Mouse (Mus musculus): ENCODE data around the gene Cryba2. TPM values are rescaled to one million over a fixed set of nuclear protein-coding genes. Genes with fewer than 3 reads are reported as not detected.

Gene Cryba2
- polyA plus RNA-seq, 1 experiment from 2014 or later: 1.6 TPM

DNA sequence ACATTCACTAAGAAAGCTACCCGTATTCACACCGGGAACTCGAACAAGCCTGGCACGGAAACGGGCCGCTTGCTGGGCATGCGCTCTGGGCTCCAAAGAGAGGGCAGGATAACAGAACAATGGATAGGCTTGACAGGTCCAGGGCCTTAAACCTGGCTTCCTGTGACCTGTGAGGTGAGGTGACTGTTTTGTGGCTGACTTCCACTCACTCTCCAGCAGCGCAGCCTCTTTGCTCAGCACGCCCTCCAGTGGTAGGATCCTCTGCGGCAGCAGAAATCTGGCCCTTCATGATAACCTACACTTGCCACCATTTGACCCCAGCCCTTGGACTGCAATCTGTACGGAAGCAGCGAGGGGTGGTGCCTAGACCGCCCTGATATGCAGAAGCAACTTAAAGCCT, 22.8 kb upstream of the Cryba2 start:
- 22% methylated on average over 13 of the region's 13 CpGs for WGBS
- no peak for ATAC-seq (ENCODE audit: low FRiP score)
- Histone ChIP-seq H3K36me3 (ENCODE audit: control insufficient read depth, insufficient read depth, low read length) (no peaks in the 10 kb centered on the region), H3K27ac (ENCODE audit: low read depth, low read length) (no peak overlapping the region), H3K4me3 (ENCODE audit: low read depth, low read length) (no peak overlapping the region), H3K4me1 (replicated peaks; ENCODE audit: control insufficient read depth, insufficient read depth, low read length) (no peaks in the 10 kb centered on the region), H3K27me3 (ENCODE audit: control insufficient read depth, insufficient read depth, low read length) (no peaks in the 10 kb centered on the region; the same call in 1 of the 2 replicates), H3K9me3 (ENCODE audit: control insufficient read depth, low read length) (no peaks in the 10 kb centered on the region), H3K4me2 (replicated peaks; ENCODE audit: low read depth, low read length) (no peak overlapping the region), H3K9ac (ENCODE audit: low read depth, low read length) (no peak overlapping the region)
- DNase-seq (ENCODE audit: low spot score): peak; percentile 43

- no peaks in the 10 kb centered on the region for H3K36me3 ChIP-seq (ENCODE audit: control insufficient read depth, insufficient read depth, low read length)
- no peak overlapping the region for H3K9ac ChIP-seq (ENCODE audit: low read depth, low read length)
- H3K4me1 ChIP-seq (replicated peaks; ENCODE audit: control insufficient read depth, insufficient read depth, low read length): no peaks in the 10 kb centered on the region; the same call in 1 of the 2 replicates
- ATAC-seq (ENCODE audit: low FRiP score) (no peak), DNase-seq (ENCODE audit: low spot score) (no peak)
- no peak overlapping the region for H3K27ac ChIP-seq (ENCODE audit: low read depth, low read length)
- no peak overlapping the region for H3K4me2 ChIP-seq (replicated peaks; ENCODE audit: low read depth, low read length)
- WGBS: 22% methylated on average over 6 of the region's 6 CpGs
- H3K4me3 ChIP-seq (ENCODE audit: low read depth, low read length): no peak overlapping the region
- no peaks in the 10 kb centered on the region for H3K9me3 ChIP-seq (ENCODE audit: control insufficient read depth, low read length)
- peaks cover 55% of the 10 kb centered on the region for H3K27me3 ChIP-seq (ENCODE audit: control insufficient read depth, insufficient read depth, low read length)
These were observed 9.2 kb upstream of the Cryba2 start for GRCm38 (mm10) chr1:74902191-74902590.

DNA sequence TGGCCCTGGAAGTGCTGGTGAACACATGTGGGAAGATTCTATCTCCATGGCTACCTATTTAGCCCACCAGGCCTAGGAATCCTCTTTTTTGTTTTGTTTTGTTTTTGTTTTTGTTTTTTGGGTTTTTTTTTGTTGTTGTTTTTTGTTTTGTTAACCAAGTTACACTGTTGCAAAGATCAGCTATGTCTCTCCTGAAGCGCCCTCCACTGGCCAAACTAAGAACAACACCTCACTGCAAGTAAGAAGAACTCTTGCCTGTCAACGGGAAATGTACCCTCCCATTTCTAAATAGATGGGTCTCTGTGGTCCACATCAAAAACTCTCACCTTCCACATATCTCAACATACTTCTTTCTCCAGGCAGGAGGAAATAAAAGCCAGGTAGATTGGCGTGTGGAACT, 8.7 kb upstream of the Cryba2 start:
- 3% methylated on average over 3 of the region's 3 CpGs for WGBS
- no peak for ATAC-seq (ENCODE audit: low FRiP score)
- peaks cover 60% of the 10 kb centered on the region for H3K27me3 ChIP-seq (ENCODE audit: control insufficient read depth, insufficient read depth, low read length)

GRCm38 (mm10) chr1:74900341-74901285, 7.7 kb upstream of the Cryba2 start:
- peak; percentile 56 for DNase-seq (ENCODE audit: low spot score)
- no peaks in the 10 kb centered on the region for H3K9me3 ChIP-seq (ENCODE audit: control insufficient read depth, low read length)
- no peak overlapping the region for H3K27ac ChIP-seq (ENCODE audit: low read depth, low read length)
- H3K9ac ChIP-seq (ENCODE audit: low read depth, low read length): 0 out of 2 replicates have a peak overlapping the region, but pooled peaks have one; percentile 19
- 0 out of 2 replicates have a peak, but pooled peaks have one; percentile 33 for ATAC-seq (ENCODE audit: low FRiP score)
- no peaks in the 10 kb centered on the region; the same call in 1 of the 2 replicates for H3K4me1 ChIP-seq (replicated peaks; ENCODE audit: control insufficient read depth, insufficient read depth, low read length)
- H3K27me3 ChIP-seq (ENCODE audit: control insufficient read depth, insufficient read depth, low read length): peaks cover 68% of the 10 kb centered on the region
- peak overlapping the region; percentile 33 for H3K4me3 ChIP-seq (ENCODE audit: low read depth, low read length)
- H3K4me2 ChIP-seq (replicated peaks; ENCODE audit: low read depth, low read length): peak overlapping the region; percentile 54
- 1% methylated on average over 63 of the region's 66 CpGs for WGBS
- H3K36me3 ChIP-seq (ENCODE audit: control insufficient read depth, insufficient read depth, low read length): no peaks in the 10 kb centered on the region

More for the DNA sequence above, 8.7 kb upstream of the Cryba2 start:
- H3K27ac ChIP-seq (ENCODE audit: low read depth, low read length): no peak overlapping the region
- H3K36me3 ChIP-seq (ENCODE audit: control insufficient read depth, insufficient read depth, low read length): no peaks in the 10 kb centered on the region
- no peak overlapping the region for H3K4me3 ChIP-seq (ENCODE audit: low read depth, low read length)
- H3K9me3 ChIP-seq (ENCODE audit: control insufficient read depth, low read length): no peaks in the 10 kb centered on the region
- no peak overlapping the region for H3K9ac ChIP-seq (ENCODE audit: low read depth, low read length)
- H3K4me2 ChIP-seq (replicated peaks; ENCODE audit: low read depth, low read length): no peak overlapping the region
- H3K4me1 ChIP-seq (replicated peaks; ENCODE audit: control insufficient read depth, insufficient read depth, low read length): no peaks in the 10 kb centered on the region; the same call in 1 of the 2 replicates
- peak; percentile 77 for DNase-seq (ENCODE audit: low spot score)

- Histone ChIP-seq H3K9me3 (ENCODE audit: control insufficient read depth, low read length) (no peaks in the 10 kb centered on the region), H3K4me1 (replicated peaks; ENCODE audit: control insufficient read depth, insufficient read depth, low read length) (no peaks in the 10 kb centered on the region; the same call in 1 of the 2 replicates), H3K27me3 (ENCODE audit: control insufficient read depth, insufficient read depth, low read length) (peaks cover 81% of the 10 kb centered on the region), H3K9ac (ENCODE audit: low read depth, low read length) (no peak overlapping the region), H3K36me3 (ENCODE audit: control insufficient read depth, insufficient read depth, low read length) (no peaks in the 10 kb centered on the region), H3K4me2 (replicated peaks; ENCODE audit: low read depth, low read length) (no peak overlapping the region), H3K4me3 (ENCODE audit: low read depth, low read length) (no peak overlapping the region), H3K27ac (ENCODE audit: low read depth, low read length) (no peak overlapping the region)
- ATAC-seq (ENCODE audit: low FRiP score) (no peak), DNase-seq (ENCODE audit: low spot score) (no peak)
- WGBS: 15% methylated on average over 5 of the region's 10 CpGs
These were observed 5.9 kb upstream of the Cryba2 start for GRCm38 (mm10) chr1:74898656-74899431.

DNA sequence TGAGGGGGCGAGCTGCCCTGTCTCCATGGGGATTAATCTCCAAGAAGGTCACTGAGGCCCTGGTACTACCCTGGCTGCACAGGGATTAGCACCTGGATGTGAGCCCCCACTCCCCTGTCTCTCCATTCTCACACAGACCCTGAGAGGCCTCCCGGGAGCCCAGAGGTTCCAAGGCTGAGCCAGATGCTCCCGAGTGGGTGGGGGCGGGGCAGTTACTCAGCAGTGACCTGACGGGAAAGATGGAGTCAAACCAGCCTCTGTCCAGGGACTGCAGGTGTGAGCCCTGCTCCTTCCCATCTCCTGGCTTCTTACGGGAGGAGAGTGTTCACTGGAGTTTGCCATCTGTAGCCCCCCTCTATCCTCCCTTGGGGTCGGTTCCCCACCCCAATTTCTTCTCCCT, 5.0 kb upstream of the Cryba2 start:
- DNase-seq (ENCODE audit: low spot score): no peak
- 2% methylated on average over 7 of the region's 7 CpGs for WGBS
- Histone ChIP-seq H3K36me3 (ENCODE audit: control insufficient read depth, insufficient read depth, low read length) (no peaks in the 10 kb centered on the region), H3K27ac (ENCODE audit: low read depth, low read length) (no peak overlapping the region), H3K9me3 (ENCODE audit: control insufficient read depth, low read length) (no peaks in the 10 kb centered on the region), H3K4me3 (ENCODE audit: low read depth, low read length) (no peak overlapping the region), H3K4me1 (replicated peaks; ENCODE audit: control insufficient read depth, insufficient read depth, low read length) (no peaks in the 10 kb centered on the region; the same call in 1 of the 2 replicates), H3K27me3 (ENCODE audit: control insufficient read depth, insufficient read depth, low read length) (peaks cover 86% of the 10 kb centered on the region), H3K4me2 (replicated peaks; ENCODE audit: low read depth, low read length) (no peak overlapping the region), H3K9ac (ENCODE audit: low read depth, low read length) (no peak overlapping the region)
- ATAC-seq (ENCODE audit: low FRiP score): no peak

GRCm38 (mm10) chr1:74894966-74895365, 2.0 kb upstream of the Cryba2 start:
- H3K4me2 ChIP-seq (replicated peaks; ENCODE audit: low read depth, low read length): no peak overlapping the region
- no peaks in the 10 kb centered on the region for H3K4me1 ChIP-seq (replicated peaks; ENCODE audit: control insufficient read depth, insufficient read depth, low read length)
- H3K27me3 ChIP-seq (ENCODE audit: control insufficient read depth, insufficient read depth, low read length): peaks cover 90% of the 10 kb centered on the region
- DNase-seq (ENCODE audit: low spot score) (peak; percentile 82), ATAC-seq (ENCODE audit: low FRiP score) (no peak)
- no peaks in the 10 kb centered on the region for H3K9me3 ChIP-seq (ENCODE audit: control insufficient read depth, low read length)
- no peak overlapping the region for H3K27ac ChIP-seq (ENCODE audit: low read depth, low read length)
- 15% methylated on average over 4 of the region's 4 CpGs for WGBS
- no peak overlapping the region for H3K4me3 ChIP-seq (ENCODE audit: low read depth, low read length)
- no peaks in the 10 kb centered on the region for H3K36me3 ChIP-seq (ENCODE audit: control insufficient read depth, insufficient read depth, low read length)
- no peak overlapping the region for H3K9ac ChIP-seq (ENCODE audit: low read depth, low read length)

DNA sequence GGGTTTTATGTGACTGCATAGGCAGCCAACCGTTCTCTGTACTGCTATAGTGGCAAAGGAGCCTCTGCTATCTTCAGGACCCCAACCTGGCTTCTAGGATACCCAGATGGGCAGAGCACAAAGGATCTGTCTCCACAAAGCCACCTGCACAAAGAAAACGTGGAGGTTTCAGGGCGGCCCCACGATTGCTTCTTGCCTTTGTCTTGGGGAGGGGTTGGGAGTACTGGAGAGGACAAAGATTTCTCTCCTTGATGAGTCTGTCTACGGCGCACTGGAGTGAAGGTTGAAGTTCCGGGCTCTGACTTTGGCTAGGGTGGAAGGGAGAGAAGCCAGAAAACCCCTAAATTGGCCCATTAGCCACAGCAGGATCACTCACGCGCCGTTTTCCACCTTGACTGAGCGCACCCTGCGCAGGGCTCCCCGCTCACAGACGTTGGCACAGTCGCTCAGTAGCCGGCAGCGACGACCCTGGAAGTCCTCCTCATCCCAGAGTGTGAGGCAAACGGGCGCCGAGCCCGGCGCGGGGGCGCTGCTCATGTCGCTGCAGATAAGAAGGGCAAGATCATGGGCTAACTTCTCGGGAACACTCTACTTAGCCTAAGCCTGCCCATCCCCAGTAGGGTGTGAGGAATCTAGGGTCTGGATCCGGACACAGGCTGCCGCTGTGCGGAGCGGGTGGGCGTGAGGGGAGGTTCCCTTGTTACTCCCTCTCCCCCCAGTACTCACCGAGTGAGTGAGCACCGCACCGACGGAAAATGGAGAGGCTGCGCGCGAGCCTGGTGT, 401 bp downstream of the Cryba2 start:
- WGBS: 1% methylated on average over 39 of the region's 39 CpGs
- no peaks in the 10 kb centered on the region for H3K9me3 ChIP-seq (ENCODE audit: control insufficient read depth, low read length)
- H3K4me2 ChIP-seq (replicated peaks; ENCODE audit: low read depth, low read length): peak overlapping the region; percentile 29; the same call in 1 of the 2 replicates
- DNase-seq (ENCODE audit: low spot score): peak; percentile 48
- 0 out of 2 replicates have a peak overlapping the region, but pooled peaks have one; percentile 9 for H3K9ac ChIP-seq (ENCODE audit: low read depth, low read length)
- H3K4me3 ChIP-seq (ENCODE audit: low read depth, low read length): peak overlapping the region; percentile 14; the same call in 1 of the 2 replicates
- H3K27me3 ChIP-seq (ENCODE audit: control insufficient read depth, insufficient read depth, low read length): peaks cover 82% of the 10 kb centered on the region
- no peak for ATAC-seq (ENCODE audit: low FRiP score)
- H3K4me1 ChIP-seq (replicated peaks; ENCODE audit: control insufficient read depth, insufficient read depth, low read length): no peaks in the 10 kb centered on the region
- no peak overlapping the region for H3K27ac ChIP-seq (ENCODE audit: low read depth, low read length)
- no peaks in the 10 kb centered on the region for H3K36me3 ChIP-seq (ENCODE audit: control insufficient read depth, insufficient read depth, low read length)
